In the genomic region with DNA sequence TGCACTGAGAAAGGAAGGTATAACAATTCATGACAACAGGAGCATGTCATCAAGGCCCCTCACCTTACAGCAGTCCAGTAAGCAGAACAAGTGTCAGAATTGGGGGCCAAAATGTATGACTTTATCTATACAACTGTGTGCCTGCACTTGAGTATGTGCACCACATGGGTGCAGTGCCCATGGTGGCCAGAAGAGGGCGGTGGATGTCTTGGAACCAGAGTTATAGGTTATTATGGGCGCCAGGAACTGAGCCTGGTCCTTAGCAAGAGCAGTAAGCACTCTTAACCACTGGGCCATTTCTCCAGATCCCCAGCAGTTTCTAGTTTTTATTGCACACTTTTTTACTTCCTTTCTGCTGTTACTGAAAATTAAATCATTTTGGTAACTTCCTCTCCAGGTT, we compare ENCODE assay signal across 25 mouse cellular contexts. TPM values are rescaled to one million over a fixed set of nuclear protein-coding genes. Genes with fewer than 3 reads are reported as not detected.
DNase-seq lines count a peak whose midpoint lies in the region; ATAC-seq and TF ChIP-seq lines count a peak whose summit lies in the region.
"Had no signal": no experiment of that assay in that cellular context is flagged by ENCODE, and none has a peak within 500 bp of the region (broad histone marks: within the 10 kb centered on the region; RNA-seq: fewer than 3 reads in every experiment).

No protein-coding gene starts in this region.

- no peak overlapping the region for H3K4me3 ChIP-seq in kidney, postnatal 0 days (replicated peaks; ENCODE audit: low read depth, low read length)
- no peak overlapping the region for H3K4me3 ChIP-seq in midbrain, postnatal 0 days (ENCODE audit: low read depth, low read length)
- H3K4me3 ChIP-seq in midbrain, embryonic 14.5 days (replicated peaks; ENCODE audit: low read depth, low read length): no peak overlapping the region
- no peak overlapping the region for H3K4me3 ChIP-seq in MEL (ENCODE audit: control insufficient read depth in 1 of 2, insufficient read depth in 1 of 2, low read depth in 2 of 2, low read length in 2 of 2)
- no peak overlapping the region for H3K4me3 ChIP-seq in cerebellum, adult 2 months (replicated peaks; ENCODE audit: insufficient read depth, low read depth, low read length)
- H3K4me3 ChIP-seq: embryonic facial prominence, embryonic 13.5 days; heart, embryonic 13.5 days; limb, embryonic 10.5 days; midbrain, embryonic 13.5 days; myocyte had no signal

- H3K27me3 ChIP-seq in kidney, postnatal 0 days (ENCODE audit: insufficient read depth, low read length): no peaks in the 10 kb centered on the region
- H3K27me3 ChIP-seq in midbrain, postnatal 0 days (ENCODE audit: insufficient read depth, low read length): no peaks in the 10 kb centered on the region
- no peaks in the 10 kb centered on the region for H3K27me3 ChIP-seq in midbrain, embryonic 14.5 days (ENCODE audit: control insufficient read depth, insufficient read depth, low read length)
- no peaks in the 10 kb centered on the region for H3K27me3 ChIP-seq in MEL (ENCODE audit: control insufficient read depth in 1 of 2, insufficient read depth in 2 of 2, low read length in 2 of 2)
- H3K27me3 ChIP-seq in cerebellum, adult 2 months (ENCODE audit: control insufficient read depth, insufficient read depth, low read length): no peaks in the 10 kb centered on the region
- H3K27me3 ChIP-seq: embryonic facial prominence, embryonic 13.5 days; midbrain, embryonic 13.5 days had no signal

- no peak for TF ChIP-seq RAD21 in MEL (IDR thresholded peaks at IDR 0.05; ENCODE audit: low read depth, low read length)

- WGBS in kidney, postnatal 0 days: 55% methylated on average over 2 of the region's 2 CpGs
- 52% methylated on average over 2 of the region's 2 CpGs for WGBS in midbrain, postnatal 0 days
- WGBS in midbrain, embryonic 14.5 days: 48% methylated on average over 2 of the region's 2 CpGs
- WGBS in cerebellum, adult 2 months: 66% methylated on average over 2 of the region's 2 CpGs

- TF ChIP-seq EP300 in MEL (IDR thresholded peaks at IDR 0.05; ENCODE audit: low read depth in 1 of 2, low read length in 2 of 2): no peak

- peak; percentile 13; the same call in 1 of the 2 replicates for TF ChIP-seq CTCF in kidney, postnatal 0 days (IDR thresholded peaks at IDR 0.05; ENCODE audit: low read depth)
- TF ChIP-seq CTCF in midbrain, postnatal 0 days (IDR thresholded peaks at IDR 0.05): peak; percentile 38
- TF ChIP-seq CTCF in MEL (IDR thresholded peaks at IDR 0.05 in 2 of 3, conservative IDR thresholded peaks at IDR 0.05 in 1 of 3; ENCODE audit: control insufficient read depth in 1 of 3, insufficient read depth in 1 of 3, low read depth in 2 of 3, low read length in 3 of 3, poor library complexity in 1 of 3, severe bottlenecking in 1 of 3): peak; percentile 26 to 42 (median 35)
- no peak for TF ChIP-seq CTCF in cerebellum, adult 2 months (IDR thresholded peaks at IDR 0.05; ENCODE audit: borderline replicate concordance, insufficient read depth, low read depth, low read length)

- no peak overlapping the region for H3K27ac ChIP-seq in kidney, postnatal 0 days
- H3K27ac ChIP-seq in midbrain, postnatal 0 days (ENCODE audit: low read depth, low read length): no peak overlapping the region
- no peak overlapping the region for H3K27ac ChIP-seq in midbrain, embryonic 14.5 days (replicated peaks; ENCODE audit: low read depth, low read length)
- no peak overlapping the region for H3K27ac ChIP-seq in MEL (ENCODE audit: control insufficient read depth, low read depth, low read length)
- H3K27ac ChIP-seq in cerebellum, adult 2 months (ENCODE audit: insufficient read depth, low read length): no peak overlapping the region
- H3K27ac ChIP-seq: embryonic facial prominence, embryonic 13.5 days; heart, embryonic 13.5 days; limb, embryonic 10.5 days; midbrain, embryonic 13.5 days had no signal

- DNase-seq in kidney, postnatal 0 days (ENCODE audit: low spot score): no peak
- DNase-seq in kidney, adult 18-20 months: no peak
- DNase-seq in midbrain, postnatal 0 days (ENCODE audit: low spot score): no peak
- no peak for DNase-seq in midbrain, embryonic 14.5 days
- DNase-seq in MEL (ENCODE audit: low read depth, low spot score): peak; percentile 10
- no peak for DNase-seq in ovary, postnatal 14 days (ENCODE audit: low spot score)
- no peak for DNase-seq in cerebellum, adult 2 months
- DNase-seq: adrenal gland, adult 2 months; cerebellum, adult 9-10 months; heart, postnatal 36 days; kidney, adult 2 months; kidney, postnatal 14 days; lung, postnatal 10 days; right cerebral cortex, postnatal 14 days; spleen, adult 18-20 months; thymus, postnatal 25 days had no signal

- H3K4me2 ChIP-seq in kidney, postnatal 0 days (ENCODE audit: low read length): no peak overlapping the region
- no peak overlapping the region for H3K4me2 ChIP-seq in midbrain, postnatal 0 days (ENCODE audit: low read depth, low read length, poor library complexity, severe bottlenecking)
- H3K4me2 ChIP-seq in midbrain, embryonic 14.5 days (ENCODE audit: low read length): no peak overlapping the region
- H3K4me2 ChIP-seq: embryonic facial prominence, embryonic 13.5 days; heart, embryonic 13.5 days; midbrain, embryonic 13.5 days had no signal

- H3K79me2 ChIP-seq in MEL (ENCODE audit: control insufficient read depth, insufficient read depth, low read length, poor library complexity): no peaks in the 10 kb centered on the region

- TF ChIP-seq POLR2A in MEL (IDR thresholded peaks at IDR 0.05; ENCODE audit: control insufficient read depth in 1 of 2, insufficient read depth in 1 of 2, low read depth in 1 of 2, low read length in 2 of 2, poor library complexity in 1 of 2): no peak
- TF ChIP-seq POLR2A in cerebellum, adult 2 months (IDR thresholded peaks at IDR 0.05; ENCODE audit: borderline replicate concordance, insufficient read depth, low read length): no peak

- no peaks in the 10 kb centered on the region for H3K4me1 ChIP-seq in kidney, postnatal 0 days (replicated peaks; ENCODE audit: insufficient read depth, low read length)
- H3K4me1 ChIP-seq in midbrain, postnatal 0 days (ENCODE audit: insufficient read depth, low read length): 0 out of 2 replicates have a peak, but pooled peaks cover 3% of the 10 kb centered on the region
- 0 out of 2 replicates have a peak, but pooled peaks cover 3% of the 10 kb centered on the region for H3K4me1 ChIP-seq in midbrain, embryonic 14.5 days (ENCODE audit: control insufficient read depth, insufficient read depth, low read length)
- no peaks in the 10 kb centered on the region for H3K4me1 ChIP-seq in MEL (ENCODE audit: control insufficient read depth in 1 of 2, insufficient read depth in 2 of 2, low read length in 2 of 2)
- H3K4me1 ChIP-seq in cerebellum, adult 2 months (ENCODE audit: control insufficient read depth, insufficient read depth, low read length): peaks cover 11% of the 10 kb centered on the region
- H3K4me1 ChIP-seq: embryonic facial prominence, embryonic 13.5 days; heart, embryonic 13.5 days had no signal

- H3K36me3 ChIP-seq in kidney, postnatal 0 days (ENCODE audit: insufficient read depth, low read length): no peaks in the 10 kb centered on the region
- H3K36me3 ChIP-seq in midbrain, postnatal 0 days (ENCODE audit: insufficient read depth, low read length): no peaks in the 10 kb centered on the region
- no peaks in the 10 kb centered on the region for H3K36me3 ChIP-seq in midbrain, embryonic 14.5 days (ENCODE audit: control insufficient read depth, insufficient read depth, low read length)
- H3K36me3 ChIP-seq in MEL (ENCODE audit: control insufficient read depth in 1 of 2, insufficient read depth in 2 of 2, low read length in 2 of 2): no peaks in the 10 kb centered on the region
- H3K36me3 ChIP-seq: embryonic facial prominence, embryonic 13.5 days; heart, embryonic 13.5 days; limb, embryonic 10.5 days; midbrain, embryonic 13.5 days had no signal

- ATAC-seq in kidney, postnatal 0 days (replicated peaks; ENCODE audit: low FRiP score, low read depth): no peak
- no peak for ATAC-seq in midbrain, postnatal 0 days (ENCODE audit: low FRiP score)
- no peak for ATAC-seq in midbrain, embryonic 14.5 days (ENCODE audit: low FRiP score, low TSS enrichment)
- ATAC-seq: forebrain, embryonic 14.5 days; hindbrain, embryonic 16.5 days; midbrain, embryonic 13.5 days had no signal

- no peaks in the 10 kb centered on the region for H3K9me3 ChIP-seq in kidney, postnatal 0 days (replicated peaks; ENCODE audit: low read length)
- H3K9me3 ChIP-seq in midbrain, postnatal 0 days (ENCODE audit: low read length): peaks cover 5% of the 10 kb centered on the region; the same call in 1 of the 2 replicates
- H3K9me3 ChIP-seq in midbrain, embryonic 14.5 days (ENCODE audit: control insufficient read depth, low read length): no peaks in the 10 kb centered on the region
- no peaks in the 10 kb centered on the region for H3K9me3 ChIP-seq in MEL (replicated peaks; ENCODE audit: insufficient read depth, low read length)
- H3K9me3 ChIP-seq: limb, embryonic 10.5 days had no signal

- no peak overlapping the region for H3K9ac ChIP-seq in kidney, postnatal 0 days (ENCODE audit: low read depth, low read length)
- H3K9ac ChIP-seq in midbrain, postnatal 0 days (replicated peaks; ENCODE audit: low read length, poor library complexity, severe bottlenecking): no peak overlapping the region
- H3K9ac ChIP-seq in midbrain, embryonic 14.5 days (replicated peaks; ENCODE audit: low read length): no peak overlapping the region
- H3K9ac ChIP-seq in MEL (ENCODE audit: control insufficient read depth, low read depth, low read length, poor library complexity, severe bottlenecking): no peak overlapping the region
- H3K9ac ChIP-seq: embryonic facial prominence, embryonic 13.5 days; heart, embryonic 13.5 days; midbrain, embryonic 13.5 days had no signal

RNA-seq across cellular contexts. Expression of a gene that starts 9.8 kb away (rescaled TPM):
- not detected in 2 replicates for polyA plus RNA-seq in kidney, postnatal 0 days (2015; fragmentation: Nextera tagmentation; extraction: Ambion mirVana)
- 0.77 and 5.1 TPM in 2 replicates for total RNA-seq in midbrain, postnatal 0 days (2014; rRNA removed)
- polyA plus RNA-seq in midbrain, postnatal 0 days (2015; fragmentation: Nextera tagmentation; extraction: Ambion mirVana): 0.74 and 0.90 TPM in 2 replicates
- 0.30 and 0.58 TPM in 2 replicates for polyA plus RNA-seq in midbrain, embryonic 14.5 days (2014; fragmentation: Nextera tagmentation; extraction: Ambion mirVana)
- total RNA-seq in MEL (2012; rRNA removed): 0.16 and 0.69 TPM in 2 replicates
- 1 to 10 TPM in 1 of 2 experiments, not detected in 1; 1.1 TPM for polyA plus RNA-seq in MEL (2012; ENCODE audit: insufficient read depth in 1 of 2, insufficient read length in 2 of 2, low read depth in 1 of 2, low replicate concordance in 2 of 2, missing spikeins in 1 of 2)
- polyA plus RNA-seq in cerebellum, adult 2 months (2012; rRNA removed): 3.2 and 3.6 TPM in 2 replicates
- total RNA-seq: adrenal gland, adult 2 months; heart, postnatal 36 days had no signal
- polyA plus RNA-seq: embryonic facial prominence, embryonic 13.5 days; heart, embryonic 13.5 days; limb, embryonic 10.5 days; liver, adult 2 months; myocyte had no signal

RNA-seq across cellular contexts. Expression of a gene that starts 49.9 kb away (rescaled TPM):
- 1.1 and 1.3 TPM in 2 replicates for polyA plus RNA-seq in kidney, postnatal 0 days (2015; fragmentation: Nextera tagmentation; extraction: Ambion mirVana)
- total RNA-seq in midbrain, postnatal 0 days (2014; rRNA removed): 33.9 and 44.3 TPM in 2 replicates
- 3.2 and 4.9 TPM in 2 replicates for polyA plus RNA-seq in midbrain, postnatal 0 days (2015; fragmentation: Nextera tagmentation; extraction: Ambion mirVana)
- polyA plus RNA-seq in midbrain, embryonic 14.5 days (2014; fragmentation: Nextera tagmentation; extraction: Ambion mirVana): 7.1 and 9.6 TPM in 2 replicates
- total RNA-seq in MEL (2012; rRNA removed): 2.4 and 4.4 TPM in 2 replicates
- polyA plus RNA-seq in MEL (2012; ENCODE audit: insufficient read depth in 1 of 2, insufficient read length in 2 of 2, low read depth in 1 of 2, low replicate concordance in 2 of 2, missing spikeins in 1 of 2): 1 to 10 TPM in 1 of 2 experiments, not detected in 1; 3.4 TPM
- 16.7 and 17.8 TPM in 2 replicates for polyA plus RNA-seq in cerebellum, adult 2 months (2012; rRNA removed)
- total RNA-seq: granulocyte monocyte progenitor cell, adult 5-6 weeks had no signal
- polyA plus RNA-seq: myocyte had no signal
